Mouse (Mus musculus) hindbrain, embryonic 16.5 days (tissue): ENCODE measurements at regions not wholly inside any gene's neighbourhood (a gene's known extent, or its start where the extent isn't known, plus 50 kb on each side); places are given as distances from the start of the nearest gene placed in this dataset.

Experiments
- ATAC-seq: fragments of 200-750 bp; cut with Nextera tagmentation; 2 replicates; pipeline ENCODE4 v1.8.0; 2017; ENCODE audit warnings: moderate TSS enrichment, moderate library complexity
- H3K27ac ChIP-seq: fragments of 300-500 bp; sonication (generic); 2 replicates; pipeline ENCODE4 v1.5.1; 2014; ENCODE audit warnings: low read depth, mild to moderate bottlenecking, control low read depth, low read length, moderate library complexity
- H3K27me3 ChIP-seq: fragments of 300-500 bp; sonication (generic); replicated peaks from 2 replicates; pipeline ENCODE4 v1.6.1; 2014; ENCODE audit warnings: low read length; ENCODE audit not compliant: control insufficient read depth, insufficient read depth
- H3K36me3 ChIP-seq: fragments of 300-500 bp; sonication (generic); 2 replicates; pipeline ENCODE4 v1.6.1; 2014; ENCODE audit warnings: mild to moderate bottlenecking, low read length, moderate library complexity, mixed read lengths; ENCODE audit not compliant: control insufficient read depth, insufficient read depth
- H3K4me1 ChIP-seq: fragments of 300-500 bp; sonication (generic); 2 replicates; pipeline ENCODE4 v1.6.1; 2014; ENCODE audit warnings: low read depth, low read length; ENCODE audit not compliant: control insufficient read depth, insufficient read depth
- H3K4me2 ChIP-seq: fragments of 300-500 bp; sonication (generic); 2 replicates; pipeline ENCODE4 v1.6.1; 2014; ENCODE audit warnings: mild to moderate bottlenecking, low read length, control low read depth, moderate library complexity
- H3K4me3 ChIP-seq: fragments of 300-500 bp; sonication (generic); 2 replicates; pipeline ENCODE4 v1.5.1; 2014; ENCODE audit warnings: mild to moderate bottlenecking, low read length, control low read depth, moderate library complexity
- H3K9ac ChIP-seq: fragments of 300-500 bp; sonication (generic); 2 replicates; pipeline ENCODE4 v1.6.1; 2014; ENCODE audit warnings: low read depth, mild to moderate bottlenecking, control low read depth, low read length, moderate library complexity
- H3K9me3 ChIP-seq: fragments of 300-500 bp; sonication (generic); 2 replicates; pipeline ENCODE4 v1.6.1; 2014; ENCODE audit warnings: mild to moderate bottlenecking, low read length, moderate library complexity; ENCODE audit not compliant: control insufficient read depth
- WGBS: fragments of 180-500 bp; shearing (Covaris S2); extraction: QIAGEN DNeasy Blood & Tissue Kit; methylation state at CpG from one replicate; pipeline ENCODE4 v1.1.7; 2014; 5-methylcytosine and 5-hydroxymethylcytosine counted together

GRCm38 (mm10) chr12:32533641-32534040 is 155.1 kb downstream of the Ccdc71l start:
- H3K27ac ChIP-seq = no peak overlapping the region
- no peak overlapping the region for H3K9ac ChIP-seq
- no peak for ATAC-seq
- no peaks in the 10 kb centered on the region for H3K27me3 ChIP-seq
- H3K4me3 ChIP-seq = no peak overlapping the region
- H3K36me3 ChIP-seq = no peaks in the 10 kb centered on the region
- no peak overlapping the region for H3K4me2 ChIP-seq
- H3K4me1 ChIP-seq = no peaks in the 10 kb centered on the region
- no peaks in the 10 kb centered on the region for H3K9me3 ChIP-seq

- H3K9ac ChIP-seq = no peak overlapping the region
- no peaks in the 10 kb centered on the region for H3K4me1 ChIP-seq
- no peak overlapping the region for H3K4me2 ChIP-seq
- 89% methylated on average over 1 of the region's 1 CpGs for WGBS
- no peaks in the 10 kb centered on the region for H3K27me3 ChIP-seq
- H3K36me3 ChIP-seq = no peaks in the 10 kb centered on the region
- no peak for ATAC-seq
- no peak overlapping the region for H3K4me3 ChIP-seq
- H3K9me3 ChIP-seq = no peaks in the 10 kb centered on the region
- no peak overlapping the region for H3K27ac ChIP-seq
Measured at GRCm38 (mm10) chr12:32545466-32545865, 167.0 kb downstream of the Ccdc71l start.

- Histone ChIP-seq H3K36me3 (no peaks in the 10 kb centered on the region), H3K4me2 (no peak overlapping the region), H3K9ac (no peak overlapping the region), H3K27me3 (no peaks in the 10 kb centered on the region), H3K9me3 (no peaks in the 10 kb centered on the region), H3K4me1 (no peaks in the 10 kb centered on the region), H3K4me3 (no peak overlapping the region), H3K27ac (no peak overlapping the region)
- ATAC-seq = no peak
Measured at GRCm38 (mm10) chr12:32546356-32546755, 167.9 kb downstream of the Ccdc71l start.

GRCm38 (mm10) chr12:32553793-32554192 is 175.3 kb downstream of the Ccdc71l start:
- H3K9ac ChIP-seq = no peak overlapping the region
- 71% methylated on average over 5 of the region's 5 CpGs for WGBS
- no peak for ATAC-seq

GRCm38 (mm10) chr12:32567777-32568176 is 189.3 kb downstream of the Ccdc71l start:
- 69% methylated on average over 3 of the region's 3 CpGs for WGBS
- H3K27ac ChIP-seq = no peak overlapping the region
- H3K4me1 ChIP-seq = no peaks in the 10 kb centered on the region
- no peaks in the 10 kb centered on the region for H3K27me3 ChIP-seq
- no peak overlapping the region for H3K4me3 ChIP-seq
- no peak for ATAC-seq
- H3K9me3 ChIP-seq = no peaks in the 10 kb centered on the region
- H3K36me3 ChIP-seq = no peaks in the 10 kb centered on the region
- no peak overlapping the region for H3K9ac ChIP-seq
- no peak overlapping the region for H3K4me2 ChIP-seq

More at GRCm38 (mm10) chr12:32553793-32554192, 175.3 kb downstream of the Ccdc71l start:
- Histone ChIP-seq H3K4me1 (no peaks in the 10 kb centered on the region), H3K4me2 (no peak overlapping the region), H3K36me3 (no peaks in the 10 kb centered on the region), H3K27me3 (no peaks in the 10 kb centered on the region), H3K9me3 (no peaks in the 10 kb centered on the region), H3K4me3 (no peak overlapping the region), H3K27ac (no peak overlapping the region)

- no peak overlapping the region for H3K9ac ChIP-seq
- no peaks in the 10 kb centered on the region for H3K9me3 ChIP-seq
- H3K27ac ChIP-seq = no peak overlapping the region
- H3K27me3 ChIP-seq = no peaks in the 10 kb centered on the region
- ATAC-seq = no peak
- H3K4me1 ChIP-seq = no peaks in the 10 kb centered on the region
- H3K36me3 ChIP-seq = no peaks in the 10 kb centered on the region
- no peak overlapping the region for H3K4me2 ChIP-seq
- WGBS = 59% methylated on average over 6 of the region's 6 CpGs
- no peak overlapping the region for H3K4me3 ChIP-seq
Measured at GRCm38 (mm10) chr12:32581304-32581703, 202.8 kb downstream of the Ccdc71l start.

- no peak overlapping the region for H3K9ac ChIP-seq
- no peak overlapping the region; the same call in 1 of the 2 replicates for H3K4me2 ChIP-seq
- H3K4me3 ChIP-seq = no peak overlapping the region
- no peaks in the 10 kb centered on the region for H3K36me3 ChIP-seq
- H3K27me3 ChIP-seq = no peaks in the 10 kb centered on the region
- H3K9me3 ChIP-seq = no peaks in the 10 kb centered on the region
- WGBS = 65% methylated on average over 10 of the region's 10 CpGs
- H3K4me1 ChIP-seq = no peaks in the 10 kb centered on the region
- peak; percentile 75 for ATAC-seq
- H3K27ac ChIP-seq = no peak overlapping the region
Measured at GRCm38 (mm10) chr12:32602131-32602815, 217.1 kb upstream of the Nampt start.

GRCm38 (mm10) chr12:32605353-32605752 is 214.0 kb upstream of the Nampt start:
- no peak for ATAC-seq
- no peaks in the 10 kb centered on the region for H3K36me3 ChIP-seq
- no peak overlapping the region for H3K27ac ChIP-seq
- H3K4me1 ChIP-seq = no peaks in the 10 kb centered on the region
- H3K4me2 ChIP-seq = no peak overlapping the region
- no peak overlapping the region for H3K4me3 ChIP-seq
- no peaks in the 10 kb centered on the region for H3K9me3 ChIP-seq
- H3K9ac ChIP-seq = no peak overlapping the region
- H3K27me3 ChIP-seq = no peaks in the 10 kb centered on the region

- Histone ChIP-seq H3K27ac (no peak overlapping the region), H3K4me2 (no peak overlapping the region), H3K27me3 (no peaks in the 10 kb centered on the region), H3K4me1 (no peaks in the 10 kb centered on the region), H3K36me3 (no peaks in the 10 kb centered on the region), H3K4me3 (no peak overlapping the region), H3K9me3 (no peaks in the 10 kb centered on the region; the same call in 1 of the 2 replicates), H3K9ac (no peak overlapping the region)
- 81% methylated on average over 3 of the region's 3 CpGs for WGBS
- ATAC-seq = no peak
Measured at GRCm38 (mm10) chr12:32615000-32615399, 204.3 kb upstream of the Nampt start.

- no peak overlapping the region for H3K9ac ChIP-seq
- no peaks in the 10 kb centered on the region for H3K36me3 ChIP-seq
- WGBS = 90% methylated on average over 5 of the region's 5 CpGs
- no peak for ATAC-seq
- H3K4me1 ChIP-seq = no peaks in the 10 kb centered on the region
- no peak overlapping the region for H3K27ac ChIP-seq
- H3K4me2 ChIP-seq = no peak overlapping the region
- H3K27me3 ChIP-seq = no peaks in the 10 kb centered on the region
- no peak overlapping the region for H3K4me3 ChIP-seq
- peaks cover 2% of the 10 kb centered on the region; the same call in 1 of the 2 replicates for H3K9me3 ChIP-seq
Measured at GRCm38 (mm10) chr12:32616086-32616485, 203.3 kb upstream of the Nampt start.
